Mouse (Mus musculus): ENCODE measurements around the gene Suco.
A peak's percentile ranks its signal among the peaks of the same experiment; 100 is the strongest.

The Suco gene

GRCm38 (mm10) chr1:161876553-161877447, at the start of gene Suco:
TSS of gene Suco (minus strand) at chr1:161876682.
- peak; percentile 100 for DNase-seq (ENCODE audit: low spot score)

- peak; percentile 42 for DNase-seq (ENCODE audit: low spot score)
These were observed 48.9 kb upstream of the Suco start for GRCm38 (mm10) chr1:161925281-161925805.

GRCm38 (mm10) chr1:161924321-161924720, 47.8 kb upstream of the Suco start:
- DNase-seq (ENCODE audit: low spot score): no peak

GRCm38 (mm10) chr1:161921928-161922327, 45.4 kb upstream of the Suco start:
- DNase-seq (ENCODE audit: low spot score): no peak

GRCm38 (mm10) chr1:161920475-161921454, 44.3 kb upstream of the Suco start:
- DNase-seq (ENCODE audit: low spot score): no peak

GRCm38 (mm10) chr1:161919594-161919993, 43.1 kb upstream of the Suco start:
- no peak for DNase-seq (ENCODE audit: low spot score)

- no peak for DNase-seq (ENCODE audit: low spot score)
These were observed 42.3 kb upstream of the Suco start for GRCm38 (mm10) chr1:161918682-161919372.

- DNase-seq (ENCODE audit: low spot score): no peak
These were observed 41.5 kb upstream of the Suco start for GRCm38 (mm10) chr1:161917940-161918484.

- DNase-seq (ENCODE audit: low spot score): no peak
These were observed 39.6 kb upstream of the Suco start for GRCm38 (mm10) chr1:161916036-161916435.

- peak; percentile 63 for DNase-seq (ENCODE audit: low spot score)
These were observed 37.1 kb upstream of the Suco start for GRCm38 (mm10) chr1:161913648-161913984.

- no peak for DNase-seq (ENCODE audit: low spot score)
These were observed 36.6 kb upstream of the Suco start for GRCm38 (mm10) chr1:161912940-161913647.

- no peak for DNase-seq (ENCODE audit: low spot score)
These were observed 32.6 kb upstream of the Suco start for GRCm38 (mm10) chr1:161909074-161909473.

- DNase-seq (ENCODE audit: low spot score): no peak
These were observed 31.4 kb upstream of the Suco start for GRCm38 (mm10) chr1:161907795-161908457.

- no peak for DNase-seq (ENCODE audit: low spot score)
These were observed 30.6 kb upstream of the Suco start for GRCm38 (mm10) chr1:161907111-161907510.

GRCm38 (mm10) chr1:161902692-161903452, 26.4 kb upstream of the Suco start:
- DNase-seq (ENCODE audit: low spot score): no peak

GRCm38 (mm10) chr1:161900129-161900528, 23.6 kb upstream of the Suco start:
- DNase-seq (ENCODE audit: low spot score): no peak

GRCm38 (mm10) chr1:161897235-161897634, 20.8 kb upstream of the Suco start:
- DNase-seq (ENCODE audit: low spot score): no peak

- peak; percentile 4 for DNase-seq (ENCODE audit: low spot score)
These were observed 19.6 kb upstream of the Suco start for GRCm38 (mm10) chr1:161896130-161896529.

GRCm38 (mm10) chr1:161895014-161895413, 18.5 kb upstream of the Suco start:
- no peak for DNase-seq (ENCODE audit: low spot score)

GRCm38 (mm10) chr1:161894553-161894952, 18.1 kb upstream of the Suco start:
- DNase-seq (ENCODE audit: low spot score): no peak
